Mouse (Mus musculus): ENCODE results near the gene Vav2.

Gene Vav2

DNA sequence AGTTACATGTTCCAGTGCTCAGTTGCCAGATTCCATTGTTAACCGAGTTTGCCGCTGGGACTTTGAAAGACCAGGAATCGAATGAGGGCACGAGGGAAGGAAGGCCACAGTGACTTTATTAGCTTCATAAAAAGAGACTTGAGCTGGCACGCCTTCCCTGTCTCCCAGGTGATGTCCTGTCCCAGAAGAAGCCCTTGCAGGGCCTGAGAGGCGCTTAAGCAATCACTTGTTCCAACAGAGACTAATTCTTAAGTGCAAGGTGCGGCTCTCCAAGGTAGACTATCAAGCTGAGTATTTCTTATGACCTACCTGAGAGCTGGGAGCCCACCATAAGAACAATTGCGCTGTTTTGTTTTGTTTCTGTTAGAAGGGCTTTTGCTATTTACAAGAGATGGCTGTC, 57.9 kb downstream of the Vav2 start:
- DNase-seq (ENCODE audit: low spot score in 2 of 2): no peak

DNA sequence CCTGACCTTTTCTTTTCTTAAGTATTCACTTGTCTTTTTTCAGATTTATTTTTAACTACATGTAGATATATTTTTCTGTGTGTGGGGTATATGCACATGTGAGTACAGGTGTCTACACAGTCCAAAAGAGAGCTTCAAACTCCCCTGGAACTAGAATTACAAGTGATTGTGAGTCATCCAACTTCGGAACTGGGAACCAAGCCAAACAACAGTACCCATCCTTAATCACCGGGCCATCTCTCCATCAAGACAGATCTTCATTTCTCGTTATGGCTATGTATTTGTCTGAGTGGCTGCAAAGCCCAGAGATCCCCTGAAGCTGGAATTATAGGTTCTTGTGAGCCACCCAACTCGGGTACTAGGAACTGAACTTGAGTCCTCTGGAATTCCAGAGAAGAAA, 61.5 kb downstream of the Vav2 start:
- DNase-seq (ENCODE audit: low spot score in 2 of 2): no peak

DNA sequence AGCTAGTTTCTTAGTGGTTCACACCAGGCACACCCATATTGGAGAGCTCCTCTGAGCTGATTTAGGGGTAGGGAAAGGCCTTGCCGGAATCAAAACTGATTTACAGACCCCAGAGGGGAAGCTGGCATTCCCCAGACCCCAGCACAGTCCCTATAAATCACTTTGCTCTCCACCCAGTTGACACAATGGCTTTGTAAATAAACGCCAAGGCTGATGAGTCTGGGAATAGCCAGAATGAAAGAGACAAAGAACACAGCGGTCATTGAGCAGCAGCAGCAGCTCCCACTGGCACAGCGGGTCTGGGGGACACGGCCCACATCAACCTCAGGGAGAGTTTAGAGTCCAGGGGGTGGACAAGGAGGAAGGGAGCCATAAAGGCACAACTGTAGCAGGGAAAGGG, 65.0 kb downstream of the Vav2 start:
- DNase-seq (ENCODE audit: low spot score in 2 of 2): no peak

DNA sequence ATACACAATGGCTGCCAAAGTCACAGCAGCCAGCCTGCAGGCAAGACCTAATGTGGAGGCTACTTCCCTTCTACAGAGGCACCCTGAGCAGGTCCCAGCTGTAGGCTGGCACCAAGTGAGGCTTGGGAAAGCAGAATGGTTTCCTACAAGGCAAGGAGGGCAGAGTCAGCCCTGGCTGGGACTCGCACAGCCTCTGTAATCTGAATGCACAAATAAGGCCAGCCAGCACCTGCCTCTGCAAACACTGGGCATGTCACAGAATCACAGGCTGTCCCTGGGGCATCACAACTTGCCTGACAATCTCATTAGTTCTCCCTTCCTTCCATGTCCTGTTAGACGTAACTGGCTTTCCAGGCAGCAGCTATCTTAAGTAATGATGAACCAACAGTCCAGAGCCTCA, 68.4 kb downstream of the Vav2 start:
- no peak for DNase-seq (ENCODE audit: low spot score in 2 of 2)

DNA sequence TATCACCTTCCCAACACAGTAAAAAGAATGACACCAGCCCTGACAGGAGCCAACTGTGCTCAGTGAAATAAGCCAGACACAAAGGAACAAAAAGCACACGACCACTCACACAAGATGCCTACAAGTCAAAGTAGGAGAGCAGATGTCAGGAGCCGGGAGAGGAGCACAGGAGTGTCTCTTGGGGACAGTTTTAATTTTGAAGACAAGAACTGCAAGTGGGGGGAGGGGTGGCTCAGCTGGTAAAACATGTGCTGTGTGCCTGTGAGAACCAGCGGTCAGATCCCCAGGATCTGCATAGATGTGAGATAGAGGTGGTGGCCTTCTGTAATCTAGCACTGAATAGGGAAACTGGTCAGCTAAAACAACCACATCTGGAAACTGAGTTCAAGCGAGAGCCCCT, 71.1 kb downstream of the Vav2 start:
- DNase-seq (ENCODE audit: low spot score in 2 of 2): no peak

DNA sequence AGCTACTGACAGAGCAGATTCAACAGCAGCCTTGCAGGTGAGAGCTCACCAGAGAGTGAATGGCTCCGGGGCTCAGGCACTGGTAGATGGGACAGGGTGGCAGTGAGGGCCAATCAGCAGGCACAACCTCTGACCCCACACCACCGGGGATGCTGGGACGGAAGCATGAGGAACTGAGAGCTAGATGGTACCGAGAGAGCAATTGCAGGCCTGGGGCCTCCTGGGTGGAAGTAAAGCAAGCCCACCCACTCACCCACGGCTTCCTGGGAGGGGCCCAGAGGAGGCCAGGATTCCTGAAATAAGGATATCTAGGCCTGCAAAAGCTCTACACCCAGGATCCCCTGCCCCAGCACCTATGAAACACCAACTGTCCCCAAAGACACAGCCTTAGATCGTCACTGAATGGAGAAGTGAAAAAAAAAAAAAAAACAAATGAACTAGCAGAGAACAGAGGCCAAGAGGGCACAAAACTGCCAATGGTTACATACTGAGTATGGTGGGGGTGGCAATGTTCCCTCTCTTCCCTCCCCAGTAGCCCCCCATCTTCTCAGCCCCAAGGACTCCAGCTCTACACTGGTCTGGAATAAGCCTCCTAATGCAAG, 72.1 kb downstream of the Vav2 start:
- no peak for DNase-seq (ENCODE audit: low spot score in 2 of 2)

DNA sequence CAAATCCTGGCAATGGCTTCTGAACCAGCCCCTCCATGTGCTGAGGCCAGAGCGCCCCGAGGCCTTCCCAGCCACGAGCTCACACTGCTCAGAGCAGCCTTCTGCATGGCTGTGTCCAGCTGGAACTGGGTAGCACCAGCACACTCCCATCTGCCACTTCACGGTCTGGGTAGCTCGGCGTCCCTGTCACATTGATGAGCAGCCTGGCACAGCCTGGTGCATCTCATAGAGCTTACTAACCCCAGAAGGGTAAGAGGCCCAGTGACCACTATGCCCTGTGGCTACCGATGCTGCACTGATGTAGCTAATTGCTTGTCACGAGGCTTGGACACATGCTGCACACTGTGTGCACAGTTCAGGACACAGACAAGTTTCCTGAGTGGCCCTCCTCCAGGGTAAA, 74.1 kb downstream of the Vav2 start:
- DNase-seq (ENCODE audit: low spot score in 2 of 2): no peak

DNA sequence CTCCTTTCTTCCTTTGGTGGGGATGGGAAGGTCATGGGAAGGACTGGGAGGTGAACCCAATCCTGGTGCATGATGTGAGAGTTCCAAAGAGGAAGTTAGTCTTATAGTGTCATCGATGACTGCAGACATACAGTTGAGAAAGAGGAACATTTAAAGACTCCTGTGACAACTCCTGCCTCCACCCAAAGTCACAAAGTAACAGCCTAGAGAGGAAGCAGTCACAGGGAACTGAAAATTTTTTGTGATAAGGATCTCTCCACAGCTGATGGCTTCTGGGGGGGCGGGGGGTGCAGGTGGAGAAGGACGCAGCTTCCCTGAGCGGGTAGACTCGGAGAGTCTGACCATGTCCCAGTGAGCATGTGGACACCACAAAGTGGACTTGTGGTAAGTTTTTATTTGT, 76.5 kb downstream of the Vav2 start:
- no peak for DNase-seq (ENCODE audit: low spot score in 2 of 2)

DNA sequence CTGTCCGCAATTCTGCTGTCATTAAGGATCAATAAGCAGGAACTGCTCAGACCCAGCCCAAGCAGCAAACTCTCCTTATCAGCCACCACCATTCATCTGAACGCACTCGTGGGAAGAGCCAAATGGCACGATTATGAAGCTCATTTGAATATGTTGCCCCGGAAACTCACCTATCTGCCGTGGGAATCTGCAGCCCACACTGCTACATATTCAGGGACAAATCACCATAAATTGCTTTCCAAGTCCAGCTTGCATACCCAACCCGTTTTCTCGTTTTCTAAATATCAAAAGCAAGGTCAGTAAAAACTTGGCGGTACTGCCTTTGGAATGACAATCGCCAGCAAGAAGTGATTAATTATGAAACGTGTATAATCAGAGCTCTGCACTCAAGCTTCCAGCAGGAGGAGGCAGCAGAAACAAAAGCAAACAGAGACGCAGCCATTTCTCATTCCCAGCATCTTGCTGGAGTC, 82.8 kb downstream of the Vav2 start:
- DNase-seq (ENCODE audit: low spot score in 2 of 2): no peak

DNA sequence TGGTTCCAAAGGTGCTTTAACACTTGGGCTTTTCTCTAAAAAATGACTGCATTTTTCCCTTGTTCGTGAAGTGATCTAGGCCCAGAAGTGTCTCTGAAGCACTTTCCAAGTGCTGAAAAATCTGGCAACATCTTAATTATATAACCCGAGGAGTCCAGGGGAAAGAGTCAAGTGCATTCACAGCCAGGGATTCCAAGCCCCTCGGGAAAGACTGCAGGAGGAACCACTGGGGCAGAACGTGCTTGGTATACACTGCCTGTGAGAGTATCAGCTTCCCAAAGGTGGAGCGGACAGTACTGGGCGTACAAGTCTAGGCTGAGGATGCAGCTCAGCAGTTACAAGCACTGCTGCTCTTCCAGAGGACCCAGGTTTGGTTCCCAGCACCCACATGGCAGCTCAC, 86.2 kb downstream of the Vav2 start:
- no peak for DNase-seq (ENCODE audit: low spot score in 2 of 2)

DNA sequence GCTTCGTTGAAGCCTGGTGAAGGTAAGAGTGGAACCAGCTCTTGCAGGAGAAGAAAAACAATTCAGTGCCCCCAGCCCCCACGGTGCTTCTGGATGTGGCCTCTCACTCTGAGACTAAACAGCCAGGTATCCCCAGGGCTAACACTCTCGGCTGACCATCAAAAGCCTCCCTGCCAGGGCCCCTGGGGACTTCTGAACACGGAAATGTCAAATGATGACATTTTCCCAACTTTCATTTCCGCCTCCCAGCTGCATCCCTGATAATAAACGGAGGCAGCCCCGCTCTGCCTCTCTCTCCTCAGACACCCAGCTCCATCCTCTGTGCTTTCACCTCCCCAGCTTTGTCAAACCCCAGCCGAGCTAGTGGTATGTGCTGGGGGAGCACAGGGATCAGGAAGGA, 87.8 kb downstream of the Vav2 start:
- no peak for DNase-seq (ENCODE audit: low spot score in 2 of 2)

DNA sequence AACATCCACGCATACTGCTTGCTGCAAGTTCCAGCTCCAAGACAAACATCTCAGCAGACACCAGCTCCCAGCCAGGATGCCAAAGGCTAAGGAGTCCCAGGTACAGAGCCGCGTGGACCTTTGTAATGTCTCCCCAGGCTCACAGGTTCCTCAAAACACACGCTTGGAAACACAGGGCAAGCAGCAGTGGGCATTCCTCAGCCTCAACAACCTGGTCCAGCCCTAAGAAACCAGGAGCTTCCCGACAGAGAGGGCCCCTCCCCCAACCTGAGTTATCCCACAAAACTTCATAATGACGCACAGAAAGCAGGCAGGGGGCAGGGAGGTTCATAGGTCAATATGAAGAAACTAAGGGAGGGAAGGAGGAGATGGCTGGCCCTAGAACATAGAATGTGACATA, 89.6 kb downstream of the Vav2 start:
- DNase-seq (ENCODE audit: low spot score in 2 of 2): no peak

DNA sequence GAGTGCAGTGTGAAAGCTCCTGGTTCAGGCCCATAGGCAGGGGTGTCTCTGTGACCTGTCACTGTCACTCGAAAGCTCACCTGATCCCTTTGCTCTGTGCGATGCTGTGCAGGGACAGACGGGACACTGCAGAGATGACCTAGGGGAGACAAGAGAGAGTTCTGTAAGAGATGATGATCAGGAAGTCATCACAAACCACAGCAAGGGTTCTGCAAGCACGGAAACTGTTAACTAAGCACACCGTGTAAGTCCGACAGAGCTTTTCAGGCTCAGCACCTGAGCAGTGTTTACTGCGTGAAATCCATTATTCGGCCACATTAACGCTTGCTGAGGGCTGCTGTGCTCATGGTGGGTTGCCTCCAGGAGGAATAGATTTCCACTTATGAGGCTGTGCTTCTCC, 90.2 kb downstream of the Vav2 start:
- DNase-seq (ENCODE audit: low spot score in 2 of 2): no peak

DNA sequence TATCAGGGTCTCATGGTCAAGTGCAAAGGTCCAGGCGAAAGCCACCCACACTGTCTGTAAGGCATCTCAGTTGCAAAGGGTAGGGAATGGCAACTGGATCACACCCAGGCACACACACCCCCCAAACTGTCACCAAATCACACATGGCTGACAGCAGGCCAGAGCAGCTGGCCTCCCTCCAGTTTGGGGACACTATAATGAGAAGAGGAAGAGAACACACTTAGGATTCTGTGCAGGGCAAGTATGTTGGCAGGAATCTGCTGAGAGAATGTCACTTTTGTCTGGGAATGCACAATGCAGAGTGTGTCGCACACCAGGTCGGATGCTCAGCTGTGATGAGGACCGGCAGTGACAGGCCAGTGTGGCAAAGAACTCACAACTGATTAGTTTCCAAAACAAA, 92.0 kb downstream of the Vav2 start:
- DNase-seq (ENCODE audit: low spot score in 2 of 2): no peak

DNA sequence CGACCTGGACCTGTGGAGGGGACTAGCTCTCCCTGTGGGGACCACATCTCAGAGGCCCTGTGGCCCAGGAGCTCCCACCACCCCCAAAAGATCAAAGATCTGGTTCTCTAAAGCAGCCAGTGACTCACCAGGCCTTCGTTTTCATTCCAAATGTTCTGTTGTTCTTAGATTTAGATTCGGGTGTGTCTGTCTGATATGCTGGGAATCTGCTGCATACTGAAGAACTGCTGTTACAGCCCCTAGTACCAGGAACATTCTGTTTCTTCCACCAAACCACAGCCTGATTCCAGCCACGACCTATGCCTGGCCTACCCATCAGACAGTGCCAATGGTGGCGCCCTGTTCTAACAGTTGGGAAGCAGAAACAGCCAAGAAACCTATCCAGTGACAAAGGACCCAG, 95.3 kb downstream of the Vav2 start:
- DNase-seq (ENCODE audit: low spot score in 2 of 2): no peak

DNA sequence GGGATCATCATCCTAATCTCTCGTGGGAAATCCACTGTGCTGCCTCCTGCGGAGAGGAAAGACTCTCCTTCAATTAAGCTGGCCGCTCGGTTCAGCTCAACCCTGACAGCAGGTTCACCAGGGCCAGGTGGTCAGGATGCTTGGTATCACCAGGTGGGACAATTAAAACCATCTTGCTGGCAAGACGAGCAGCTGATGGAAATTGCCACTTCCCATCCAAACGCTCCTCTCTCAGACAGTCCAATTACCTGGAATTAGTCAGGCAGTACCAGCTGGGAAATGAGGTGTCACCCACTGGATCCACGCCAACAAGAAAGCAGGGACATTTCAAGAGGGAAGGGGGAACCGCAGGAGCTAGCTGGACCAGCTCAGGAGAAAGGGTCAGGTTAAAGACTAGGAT, 96.4 kb downstream of the Vav2 start:
- DNase-seq (ENCODE audit: low spot score in 2 of 2): no peak

DNA sequence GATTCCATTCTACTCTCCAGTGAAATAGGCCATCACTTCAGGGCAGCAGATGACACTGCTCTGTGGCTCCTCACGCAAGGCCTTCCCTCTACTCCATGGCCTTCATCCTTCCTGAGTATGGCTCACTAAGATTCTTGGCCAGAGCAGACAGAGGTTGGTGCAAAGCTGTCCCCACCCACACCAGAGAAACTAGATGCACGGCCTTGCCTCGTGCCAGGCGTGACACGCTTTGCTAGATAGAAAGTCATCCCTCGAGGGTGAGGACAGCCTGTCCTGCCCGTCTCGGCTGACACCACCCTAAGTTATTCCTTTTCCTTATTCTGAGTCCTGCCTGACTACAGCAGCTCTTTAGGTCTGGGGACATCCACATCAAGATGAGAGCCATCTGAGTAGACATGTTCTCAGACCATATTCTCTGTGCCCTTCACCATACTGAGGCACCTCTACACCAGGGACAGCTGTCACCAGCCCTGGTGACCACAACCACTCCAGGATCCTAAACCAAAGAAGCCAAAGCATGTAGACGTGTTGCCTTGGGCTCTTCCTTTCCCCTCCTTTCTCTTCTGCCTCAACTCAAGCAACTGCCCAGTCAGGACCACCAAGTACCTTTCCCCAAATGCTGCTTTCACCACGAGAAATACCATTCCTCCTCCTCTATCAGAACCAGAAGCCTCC, 97.3 kb downstream of the Vav2 start:
- no peak for DNase-seq (ENCODE audit: low spot score in 2 of 2)

DNA sequence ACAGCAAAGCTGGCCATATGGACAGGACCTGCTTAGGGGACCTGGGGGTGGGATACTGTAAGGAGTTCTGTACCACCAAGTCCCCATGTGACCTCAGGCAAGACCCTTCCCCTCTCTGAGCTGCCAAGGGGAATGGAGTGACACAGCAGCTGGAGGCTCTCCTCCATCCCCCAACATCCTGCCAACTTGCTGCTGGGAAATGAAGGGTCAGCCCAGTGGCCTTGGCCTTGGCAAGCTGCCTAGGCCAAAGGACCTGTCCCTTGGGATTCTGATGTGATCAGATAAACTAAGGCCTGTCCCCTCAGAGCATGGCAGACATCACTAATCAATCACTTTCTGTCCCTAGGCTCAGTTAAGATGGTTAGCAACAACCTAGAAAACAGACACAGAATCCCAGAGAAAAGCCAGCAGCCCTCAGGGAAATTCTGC, 98.2 kb downstream of the Vav2 start:
- no peak for DNase-seq (ENCODE audit: low spot score in 2 of 2)

DNA sequence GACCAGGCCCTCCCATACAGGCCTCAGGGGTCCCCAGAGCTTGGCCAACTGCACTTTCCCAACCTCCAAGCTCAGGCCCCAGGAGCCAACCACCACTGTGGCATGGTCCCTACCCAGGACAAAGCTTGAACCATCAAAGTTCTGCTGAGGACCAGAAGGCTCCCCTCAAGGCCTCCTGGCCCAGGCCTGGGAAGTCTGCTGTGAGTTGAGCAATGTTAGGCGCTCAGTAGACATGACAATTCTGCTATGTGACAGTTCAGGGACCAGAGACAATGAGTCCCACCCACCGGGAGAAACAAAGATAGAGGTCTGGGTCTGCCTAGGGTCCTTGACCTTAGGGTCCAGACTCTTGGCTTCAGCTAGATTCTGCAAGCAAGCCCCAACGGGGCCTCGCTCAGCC, 98.9 kb downstream of the Vav2 start:
- DNase-seq (ENCODE audit: low spot score in 2 of 2): no peak

DNA sequence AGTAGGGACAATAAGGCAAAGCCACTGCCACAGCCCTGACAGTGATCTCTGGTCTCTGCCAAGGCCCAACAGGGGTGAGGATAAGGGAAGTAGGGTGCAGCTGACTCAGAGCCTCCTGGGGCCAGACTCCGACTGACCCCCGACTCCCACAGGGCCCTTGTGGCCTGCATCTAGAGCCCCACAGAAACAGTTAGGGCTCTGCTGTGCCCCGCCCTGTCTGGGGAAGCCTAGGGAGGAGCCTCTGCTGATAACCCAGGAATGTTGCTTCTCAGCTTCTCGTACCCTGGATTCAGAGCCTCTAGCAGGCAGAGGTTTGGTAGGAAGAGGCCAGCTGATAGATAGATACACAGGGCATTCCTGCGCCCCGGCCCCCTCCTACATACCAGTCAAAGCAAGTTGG, 99.8 kb downstream of the Vav2 start:
- DNase-seq (ENCODE audit: low spot score in 2 of 2): no peak

DNA sequence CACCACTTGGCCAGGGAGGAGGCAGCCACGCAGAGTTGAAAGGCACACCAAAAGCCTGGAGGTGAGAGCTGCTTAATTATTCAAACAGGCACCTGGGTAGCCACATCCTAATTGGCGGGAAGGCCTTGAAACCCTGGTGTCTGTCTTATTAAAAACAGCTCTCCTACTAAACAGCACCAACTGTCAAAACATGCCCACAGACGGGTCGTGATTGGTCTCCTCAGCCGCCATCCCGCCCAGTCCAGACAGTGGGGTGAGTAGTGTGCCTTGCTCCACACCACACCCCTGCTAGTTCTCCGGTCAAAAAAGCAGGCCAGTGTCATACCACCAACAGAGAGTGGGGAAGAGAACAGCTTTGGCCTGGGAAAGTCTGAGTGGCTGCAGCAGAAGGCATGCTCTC, 100.5 kb downstream of the Vav2 start:
- no peak for DNase-seq (ENCODE audit: low spot score in 2 of 2)

DNA sequence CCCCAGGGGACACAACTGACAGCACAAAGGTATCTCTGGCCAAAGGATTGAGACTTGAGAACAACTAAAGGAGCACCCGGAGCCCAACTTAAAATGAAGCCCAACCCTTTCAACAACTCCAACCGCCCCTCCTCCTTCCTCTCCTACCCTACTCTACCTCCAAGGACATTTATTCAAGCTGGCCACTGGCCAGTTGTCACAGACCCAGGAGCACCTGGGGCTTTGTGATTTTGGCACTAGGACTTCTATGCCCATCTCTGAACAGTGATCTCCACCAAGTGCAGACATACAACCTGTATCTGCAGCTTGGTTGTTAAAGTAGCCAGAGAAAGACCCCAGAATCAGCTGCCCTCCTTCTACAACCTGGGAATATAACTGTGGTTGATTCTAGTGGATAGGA, 102.1 kb downstream of the Vav2 start:
- DNase-seq (ENCODE audit: low spot score in 2 of 2): no peak

DNA sequence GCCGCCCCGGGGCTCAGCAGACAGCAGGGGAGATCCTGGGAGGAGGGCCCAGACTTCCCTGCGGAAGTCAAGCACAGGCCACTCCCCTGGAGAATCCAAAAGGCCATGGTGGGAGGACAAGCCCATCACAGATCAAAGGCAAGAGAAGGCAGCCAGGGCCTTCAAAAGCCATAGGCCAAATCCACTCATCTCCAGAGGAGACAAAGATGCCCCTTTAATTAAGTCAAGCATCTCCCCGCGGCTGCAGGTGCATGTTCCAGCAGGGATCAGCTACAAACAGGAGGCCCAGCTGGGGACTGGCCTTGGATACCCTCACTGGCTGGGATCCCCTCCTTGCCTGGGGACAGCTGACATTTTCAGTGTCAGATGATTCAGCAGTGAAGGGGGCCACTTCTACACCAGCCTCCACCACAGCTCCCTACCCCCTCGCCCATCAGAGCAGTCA, 105.4 kb downstream of the Vav2 start:
- no peak for DNase-seq (ENCODE audit: low spot score in 2 of 2)

DNA sequence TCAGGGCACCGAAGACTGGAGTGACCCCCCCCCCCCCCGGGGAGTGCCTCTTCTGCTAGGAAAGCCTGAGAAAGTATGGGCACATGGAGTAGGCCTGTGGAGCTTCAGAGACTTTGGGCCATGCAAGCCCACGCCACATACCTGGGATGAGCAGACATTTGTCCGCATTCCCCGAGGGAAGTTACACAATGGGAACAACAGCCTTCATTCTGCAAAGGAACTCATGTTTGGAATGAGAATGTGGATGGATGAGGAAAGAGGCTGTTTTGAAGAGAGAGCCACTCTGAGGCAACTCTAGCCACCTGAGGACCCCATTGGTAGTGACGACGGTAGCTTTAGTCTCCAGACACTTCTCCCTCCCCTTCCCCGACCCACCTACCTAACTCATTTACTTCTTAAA, 106.0 kb downstream of the Vav2 start:
- no peak for DNase-seq (ENCODE audit: low spot score in 2 of 2)

All from frontal cortex, postnatal 25 days (tissue).